Mouse (Mus musculus): ENCODE results near the gene Adamts4. TPM values are rescaled to one million over a fixed set of nuclear protein-coding genes. Genes with fewer than 3 reads are reported as not detected.

Adamts4 gene
- polyA plus RNA-seq, 1 experiment from 2014 or later: 5.2 TPM

DNA sequence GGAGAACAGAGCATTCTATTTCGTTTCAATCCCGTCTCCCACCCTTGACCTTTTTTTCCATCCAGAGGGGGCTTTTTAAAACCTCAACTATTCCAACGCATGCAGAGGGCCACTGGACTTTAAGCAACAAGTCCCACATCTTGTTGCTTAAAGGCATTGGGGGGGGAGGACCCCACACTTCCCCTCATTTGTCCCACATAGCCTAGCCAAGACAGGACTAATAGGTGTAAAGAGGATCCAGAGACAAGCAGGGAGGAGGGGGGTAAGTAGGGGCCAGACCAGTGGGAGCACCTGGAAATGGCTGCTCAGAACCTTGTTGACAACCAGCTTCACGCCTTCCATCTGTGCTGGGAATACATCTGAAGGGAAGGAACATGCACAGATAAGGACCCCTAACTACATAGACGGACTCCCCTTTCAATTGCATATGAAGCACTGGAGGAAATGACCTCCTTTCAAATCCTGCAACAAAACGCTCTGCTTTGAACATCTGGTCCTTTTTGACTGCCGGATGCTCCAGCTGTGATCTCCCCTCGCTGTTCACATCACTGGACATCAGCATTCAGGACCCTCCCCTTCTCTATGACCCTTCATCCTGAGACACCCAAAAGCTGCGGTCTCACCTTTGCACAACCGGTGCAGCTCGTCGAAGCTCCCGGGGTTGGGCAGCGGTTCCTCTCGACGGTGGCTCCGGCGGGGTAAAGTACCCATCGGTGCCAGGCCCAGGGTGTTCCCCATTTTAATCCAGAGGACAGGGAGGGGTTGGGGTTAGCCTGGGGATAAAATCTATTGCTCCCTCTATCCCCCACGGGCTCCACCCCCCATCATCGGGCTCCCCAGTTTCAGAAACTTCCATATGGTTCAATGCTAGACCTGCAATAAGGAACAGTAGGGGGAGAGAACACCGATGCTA is 28.7 kb upstream of the Adamts4 start:
- Histone ChIP-seq H3K4me2 (peak overlapping the region; percentile 81), H3K27me3 (no peaks in the 10 kb centered on the region), H3K27ac (peak overlapping the region; percentile 32), H3K4me1 (replicated peaks) (peaks cover 17% of the 10 kb centered on the region), H3K36me3 (peaks cover 21% of the 10 kb centered on the region; the same call in 1 of the 2 replicates), H3K9me3 (replicated peaks) (no peaks in the 10 kb centered on the region), H3K4me3 (peak overlapping the region; percentile 60), H3K9ac (peak overlapping the region; percentile 48)
- ATAC-seq (replicated peaks; ENCODE audit: insufficient number of reproducible peaks, insufficient read depth, low FRiP score, low read depth): 0 out of 2 replicates have a peak, but pooled peaks have one; percentile 1
- WGBS: 8% methylated on average over 22 of the region's 22 CpGs

DNA sequence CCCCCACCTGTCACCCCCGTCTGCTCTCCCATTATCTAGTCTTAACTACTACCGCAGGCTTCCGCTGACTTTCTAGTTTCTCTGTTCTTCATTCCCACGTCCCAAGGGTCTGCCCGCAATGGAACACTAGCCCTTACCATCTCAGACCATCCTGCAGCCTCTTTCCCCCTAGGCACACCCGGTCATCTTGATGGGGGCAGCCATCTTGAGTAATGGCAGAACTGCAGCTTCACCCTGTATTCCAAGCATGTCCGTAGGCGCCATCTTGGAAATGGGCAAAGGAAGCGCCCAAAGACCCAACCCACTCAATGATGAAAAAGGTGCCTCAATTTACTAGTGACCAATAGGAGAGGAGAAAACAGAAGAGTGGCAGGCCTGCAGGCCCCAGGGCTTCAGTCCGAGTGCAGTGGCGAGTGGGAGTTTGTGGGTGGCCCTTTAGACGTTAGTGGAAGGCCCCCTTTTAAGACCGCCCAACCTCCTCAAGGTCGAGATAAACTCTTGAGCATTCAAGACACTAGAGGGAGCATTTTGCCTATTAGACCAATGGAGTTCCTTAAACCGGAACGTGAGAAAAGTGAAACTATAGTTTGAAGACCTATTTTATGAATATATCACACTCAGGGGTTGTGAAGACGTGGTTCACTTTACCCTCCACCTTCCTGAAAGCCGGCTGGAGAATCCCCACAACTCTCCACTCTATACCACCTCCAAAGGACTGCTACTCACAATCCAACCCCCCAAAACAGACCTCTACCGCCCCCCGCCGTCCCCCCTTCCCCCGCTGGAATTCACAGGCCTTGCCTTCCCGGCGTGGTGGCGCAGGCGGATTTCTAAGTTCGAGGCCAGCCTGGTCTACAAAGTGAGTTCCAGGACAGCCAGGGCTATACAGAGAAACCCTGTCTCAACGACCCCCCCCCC is 27.7 kb upstream of the Adamts4 start, which contains the start of gene Tomm40l:
Tomm40l (minus strand) TSS at position 277 of the 918 bp plus-strand sequence.
- peak; percentile 97 for ATAC-seq (replicated peaks; ENCODE audit: insufficient number of reproducible peaks, insufficient read depth, low FRiP score, low read depth)
- Histone ChIP-seq H3K36me3 (peaks cover 21% of the 10 kb centered on the region; the same call in 1 of the 2 replicates), H3K9ac (peak within 1 kb of the TSS; percentile 56), H3K4me3 (peak within 1 kb of the TSS; percentile 60), H3K4me1 (replicated peaks) (peaks cover 15% of the 10 kb centered on the region), H3K27ac (peak within 1 kb of the TSS; percentile 94), H3K4me2 (peak within 1 kb of the TSS; percentile 81), H3K9me3 (replicated peaks) (no peaks in the 10 kb centered on the region), H3K27me3 (no peaks in the 10 kb centered on the region)
- WGBS: 2% methylated on average over 28 of the region's 28 CpGs

DNA sequence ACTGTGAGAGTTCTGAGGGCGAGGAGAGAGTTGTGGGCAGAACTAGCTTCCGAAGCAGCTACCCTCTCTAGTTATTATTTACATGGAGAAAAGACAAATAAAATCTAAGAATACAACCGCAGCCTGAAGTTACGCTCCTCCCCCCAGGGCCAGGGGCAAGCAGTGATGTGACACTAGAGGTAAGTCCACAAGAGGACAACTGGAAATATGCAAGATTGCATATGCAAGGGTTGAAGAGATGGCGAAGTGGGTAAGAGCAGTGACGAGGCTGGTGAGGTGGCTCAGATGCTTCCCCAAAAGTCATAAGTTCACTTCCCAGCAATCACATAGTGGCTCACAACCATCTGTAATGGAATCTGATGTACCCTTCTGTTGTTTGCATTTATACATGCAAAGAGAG is 27.1 kb upstream of the Adamts4 start:
- H3K4me3 ChIP-seq: peak overlapping the region; percentile 60
- peak overlapping the region; percentile 94 for H3K27ac ChIP-seq
- peaks cover 17% of the 10 kb centered on the region; the same call in 1 of the 2 replicates for H3K36me3 ChIP-seq
- no peak for ATAC-seq (replicated peaks; ENCODE audit: insufficient number of reproducible peaks, insufficient read depth, low FRiP score, low read depth)
- no peaks in the 10 kb centered on the region for H3K9me3 ChIP-seq (replicated peaks)
- H3K27me3 ChIP-seq: no peaks in the 10 kb centered on the region
- H3K4me2 ChIP-seq: peak overlapping the region; percentile 81
- WGBS: 79% methylated on average over 6 of the region's 6 CpGs
- H3K4me1 ChIP-seq (replicated peaks): peaks cover 15% of the 10 kb centered on the region
- peak overlapping the region; percentile 56 for H3K9ac ChIP-seq

DNA sequence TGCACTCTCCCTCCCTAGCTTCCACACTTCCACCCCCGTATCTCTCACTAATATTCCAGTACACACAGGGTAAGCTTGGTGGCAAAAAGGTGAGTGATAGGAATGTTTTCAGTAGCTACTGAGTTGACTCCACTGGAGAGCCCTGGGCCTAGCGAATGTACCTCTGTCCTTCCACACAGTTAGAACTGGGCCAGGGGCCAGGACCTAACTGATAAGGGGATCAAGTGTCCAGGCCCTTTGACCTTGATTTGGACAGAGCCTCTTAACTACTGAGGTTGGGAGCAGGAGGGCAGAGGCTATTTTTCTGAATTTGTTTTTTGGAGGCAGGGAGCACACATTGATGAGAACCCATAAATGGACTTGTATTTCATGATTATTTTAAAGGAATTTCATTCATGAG is 26.4 kb upstream of the Adamts4 start:
- H3K4me1 ChIP-seq (replicated peaks): peaks cover 15% of the 10 kb centered on the region
- no peak for ATAC-seq (replicated peaks; ENCODE audit: insufficient number of reproducible peaks, insufficient read depth, low FRiP score, low read depth)
- 53% methylated on average over 2 of the region's 2 CpGs for WGBS

DNA sequence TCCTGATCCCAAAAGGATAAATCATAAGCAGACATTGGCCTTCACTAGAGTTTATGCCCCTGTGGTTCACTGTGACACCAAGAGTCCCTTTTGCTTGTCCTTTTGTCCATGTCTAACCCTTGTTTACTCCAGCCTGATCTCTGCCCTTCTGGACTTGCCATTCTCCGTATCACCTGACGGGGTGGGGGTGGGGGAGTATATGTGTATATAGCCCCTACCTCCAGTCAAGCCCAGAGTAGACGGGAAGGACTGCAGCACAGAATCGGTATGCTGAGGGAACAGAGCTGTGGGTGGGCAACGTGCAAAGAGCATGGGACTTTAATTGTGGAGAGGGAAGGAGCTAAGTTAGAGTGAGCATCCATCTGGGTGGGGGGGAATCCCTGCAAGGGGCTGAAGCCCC is 25.4 kb upstream of the Adamts4 start, which contains the start of gene Apoa2:
Apoa2 (plus strand) TSS at position 198 of the 400 bp plus-strand sequence.
- Histone ChIP-seq H3K36me3 (peaks cover 4% of the 10 kb centered on the region; the same call in 1 of the 2 replicates), H3K27me3 (no peaks in the 10 kb centered on the region), H3K4me3 (no peak within 1 kb of the TSS), H3K9ac (no peak within 1 kb of the TSS), H3K9me3 (replicated peaks) (no peaks in the 10 kb centered on the region), H3K4me1 (replicated peaks) (peaks cover 15% of the 10 kb centered on the region), H3K27ac (0 out of 2 replicates have a peak within 1 kb of the TSS, but pooled peaks have one; percentile 5), H3K4me2 (no peak within 1 kb of the TSS)
- no peak for ATAC-seq (replicated peaks; ENCODE audit: insufficient number of reproducible peaks, insufficient read depth, low FRiP score, low read depth)
- WGBS: 76% methylated on average over 5 of the region's 5 CpGs

More for the DNA sequence above, 26.4 kb upstream of the Adamts4 start:
- Histone ChIP-seq H3K27me3 (no peaks in the 10 kb centered on the region), H3K4me3 (no peak overlapping the region), H3K36me3 (peaks cover 13% of the 10 kb centered on the region; the same call in 1 of the 2 replicates), H3K9ac (no peak overlapping the region), H3K27ac (0 out of 2 replicates have a peak overlapping the region, but pooled peaks have one; percentile 5), H3K9me3 (replicated peaks) (no peaks in the 10 kb centered on the region), H3K4me2 (no peak overlapping the region)

DNA sequence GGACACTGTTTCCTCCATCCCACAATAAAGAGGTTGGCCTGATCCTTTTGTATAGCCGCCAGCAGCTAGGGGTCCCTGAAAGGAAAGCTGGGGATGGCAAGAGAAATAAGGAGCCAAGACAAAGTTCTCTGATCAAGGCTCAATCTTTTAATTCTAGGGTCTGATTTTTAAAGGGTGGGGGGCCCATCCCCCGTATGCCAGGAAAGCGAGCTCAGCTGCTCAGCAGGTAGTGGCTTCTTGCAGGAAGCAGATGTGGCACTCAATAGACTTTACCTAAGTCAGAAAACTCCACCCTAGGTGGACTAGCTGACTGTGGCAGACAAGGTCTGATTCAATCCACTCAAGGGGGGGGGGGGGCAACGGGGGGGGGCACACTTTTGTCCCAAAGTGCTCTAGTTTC is 23.4 kb upstream of the Adamts4 start:
- no peak for ATAC-seq (replicated peaks; ENCODE audit: insufficient number of reproducible peaks, insufficient read depth, low FRiP score, low read depth)
- H3K27me3 ChIP-seq: no peaks in the 10 kb centered on the region

DNA sequence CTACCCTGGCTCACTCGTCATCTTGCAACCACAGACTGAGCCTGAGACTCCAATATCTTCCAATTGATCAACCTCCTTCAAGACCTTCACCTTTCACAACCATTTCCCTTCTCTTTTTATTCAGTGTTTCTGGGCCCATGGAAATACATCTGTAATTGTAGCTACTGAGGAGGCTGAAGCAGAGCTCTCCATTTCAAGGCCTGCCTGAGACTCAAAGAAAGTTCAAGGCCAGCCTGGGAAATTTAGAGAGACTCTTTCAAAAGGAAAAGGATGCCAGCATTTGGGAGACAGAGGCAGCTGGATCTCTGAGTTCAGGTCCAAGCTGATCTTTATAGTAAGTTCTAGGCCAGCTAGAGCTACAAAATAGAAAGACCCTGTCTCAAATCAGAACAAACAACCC is 22.3 kb upstream of the Adamts4 start:
- no peak overlapping the region for H3K27ac ChIP-seq
- H3K36me3 ChIP-seq: no peaks in the 10 kb centered on the region
- ATAC-seq (replicated peaks; ENCODE audit: insufficient number of reproducible peaks, insufficient read depth, low FRiP score, low read depth): no peak
- H3K9me3 ChIP-seq (replicated peaks): no peaks in the 10 kb centered on the region
- H3K9ac ChIP-seq: no peak overlapping the region
- no peak overlapping the region for H3K4me3 ChIP-seq
- no peaks in the 10 kb centered on the region for H3K27me3 ChIP-seq
- 68% methylated on average over 1 of the region's 1 CpGs for WGBS
- peaks cover 6% of the 10 kb centered on the region for H3K4me1 ChIP-seq (replicated peaks)
- H3K4me2 ChIP-seq: no peak overlapping the region

More for the DNA sequence above, 23.4 kb upstream of the Adamts4 start:
- Histone ChIP-seq H3K27ac (no peak overlapping the region), H3K4me3 (no peak overlapping the region), H3K4me1 (replicated peaks) (peaks cover 6% of the 10 kb centered on the region), H3K4me2 (no peak overlapping the region), H3K9ac (no peak overlapping the region), H3K9me3 (replicated peaks) (no peaks in the 10 kb centered on the region), H3K36me3 (no peaks in the 10 kb centered on the region)
- WGBS: 51% methylated on average over 4 of the region's 4 CpGs

DNA sequence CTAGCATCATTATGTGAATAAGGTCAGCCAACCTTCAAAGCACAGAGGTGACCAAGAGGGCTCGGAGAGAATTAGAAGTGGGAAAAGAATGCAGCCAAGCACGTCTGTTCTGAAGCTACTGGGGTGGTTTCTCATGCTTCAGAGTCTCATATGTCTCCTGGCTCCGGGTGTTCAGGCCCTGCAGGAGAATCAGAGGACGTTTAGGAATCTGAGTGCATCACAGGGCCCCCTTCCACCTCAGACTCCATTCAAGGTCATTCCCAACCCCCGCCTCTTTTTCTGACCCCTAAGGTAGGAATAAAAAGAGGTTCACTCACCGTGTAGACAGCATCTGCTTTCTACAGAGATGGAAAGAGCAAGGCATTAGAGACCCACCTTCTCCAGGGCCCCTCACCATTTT is 20.5 kb upstream of the Adamts4 start:
- H3K4me3 ChIP-seq: no peak overlapping the region
- 0 out of 2 replicates have a peak, but pooled peaks cover 9% of the 10 kb centered on the region for H3K4me1 ChIP-seq (replicated peaks)
- no peaks in the 10 kb centered on the region for H3K27me3 ChIP-seq
- ATAC-seq (replicated peaks; ENCODE audit: insufficient number of reproducible peaks, insufficient read depth, low FRiP score, low read depth): no peak
- 60% methylated on average over 6 of the region's 6 CpGs for WGBS
- no peak overlapping the region for H3K27ac ChIP-seq
- no peaks in the 10 kb centered on the region for H3K9me3 ChIP-seq (replicated peaks)
- no peak overlapping the region for H3K4me2 ChIP-seq
- H3K36me3 ChIP-seq: peaks cover 8% of the 10 kb centered on the region
- no peak overlapping the region for H3K9ac ChIP-seq

DNA sequence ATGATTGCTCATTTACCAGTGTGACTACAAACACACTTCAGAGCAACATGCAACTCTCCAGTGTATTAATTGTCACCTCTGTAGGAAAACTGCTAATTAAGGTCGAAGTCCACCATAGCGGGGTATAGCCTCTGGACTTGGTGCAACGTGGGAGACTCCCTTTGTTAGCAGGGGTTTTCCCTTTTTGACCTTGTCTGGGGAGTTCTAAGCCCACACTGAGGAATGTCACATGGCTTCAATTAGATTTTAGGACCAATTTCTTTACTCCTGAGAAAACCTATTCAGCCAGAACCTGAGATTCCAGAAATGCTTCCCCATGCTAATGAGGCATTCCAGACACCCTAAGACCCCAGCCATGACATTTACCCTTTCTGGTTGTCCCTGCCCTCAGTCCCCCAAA is 20.0 kb upstream of the Adamts4 start:
- H3K27ac ChIP-seq: no peak overlapping the region
- ATAC-seq (replicated peaks; ENCODE audit: insufficient number of reproducible peaks, insufficient read depth, low FRiP score, low read depth): no peak
- no peaks in the 10 kb centered on the region for H3K9me3 ChIP-seq (replicated peaks)

DNA sequence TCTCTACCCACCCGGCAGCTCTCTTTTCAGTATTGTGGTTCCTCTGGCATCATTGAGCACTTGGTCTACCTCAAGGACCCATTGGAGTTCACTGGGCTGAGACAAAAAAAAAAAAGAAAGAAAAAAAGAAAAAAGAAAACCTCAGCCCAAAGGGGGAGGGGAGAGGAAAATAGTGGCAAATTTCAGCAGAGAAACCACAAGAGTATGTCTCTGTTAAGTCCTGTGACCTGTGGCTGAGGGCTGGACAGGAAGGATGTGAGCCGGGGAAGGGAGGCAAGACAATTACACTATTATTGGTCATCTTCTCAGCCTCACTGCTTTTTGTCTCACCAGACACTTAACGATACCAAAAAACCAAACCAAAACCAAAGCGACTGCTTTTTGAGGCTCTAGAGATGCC is 18.4 kb upstream of the Adamts4 start:
- Histone ChIP-seq H3K4me3 (no peak overlapping the region), H3K9ac (no peak overlapping the region), H3K27me3 (no peaks in the 10 kb centered on the region), H3K9me3 (replicated peaks) (no peaks in the 10 kb centered on the region), H3K4me1 (replicated peaks) (peaks cover 11% of the 10 kb centered on the region; the same call in 1 of the 2 replicates), H3K27ac (no peak overlapping the region), H3K4me2 (no peak overlapping the region), H3K36me3 (peaks cover 27% of the 10 kb centered on the region)
- 62% methylated on average over 4 of the region's 4 CpGs for WGBS
- ATAC-seq (replicated peaks; ENCODE audit: insufficient number of reproducible peaks, insufficient read depth, low FRiP score, low read depth): no peak

More for the DNA sequence above, 20.0 kb upstream of the Adamts4 start:
- no peak overlapping the region for H3K9ac ChIP-seq
- WGBS: 79% methylated on average over 3 of the region's 3 CpGs
- no peak overlapping the region for H3K4me2 ChIP-seq
- peaks cover 13% of the 10 kb centered on the region for H3K36me3 ChIP-seq
- no peak overlapping the region for H3K4me3 ChIP-seq
- H3K4me1 ChIP-seq (replicated peaks): peaks cover 9% of the 10 kb centered on the region; the same call in 1 of the 2 replicates
- H3K27me3 ChIP-seq: no peaks in the 10 kb centered on the region

DNA sequence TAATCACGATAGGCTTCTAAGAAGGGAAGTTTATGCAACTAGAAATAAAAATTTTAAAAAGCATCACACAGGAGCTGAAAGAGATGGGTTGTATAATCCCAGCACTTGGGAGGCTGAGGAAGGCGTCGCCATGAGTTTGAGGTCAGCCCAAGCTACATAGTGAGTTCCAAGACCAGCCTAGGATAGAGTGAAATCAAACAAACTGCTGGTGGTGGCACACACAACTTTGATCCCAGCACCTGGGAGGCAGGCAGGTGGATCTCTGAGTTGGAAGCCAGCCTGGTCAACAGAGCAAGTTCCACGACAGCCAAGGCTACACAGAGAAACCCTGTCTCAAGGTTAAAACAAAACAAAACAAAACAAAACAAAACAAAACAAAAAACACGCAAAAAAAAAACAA is 17.9 kb upstream of the Adamts4 start:
- Histone ChIP-seq H3K36me3 (peaks cover 32% of the 10 kb centered on the region), H3K4me1 (replicated peaks) (peaks cover 11% of the 10 kb centered on the region; the same call in 1 of the 2 replicates), H3K9ac (no peak overlapping the region), H3K9me3 (replicated peaks) (no peaks in the 10 kb centered on the region), H3K4me3 (no peak overlapping the region), H3K27me3 (no peaks in the 10 kb centered on the region), H3K4me2 (no peak overlapping the region), H3K27ac (no peak overlapping the region)
- WGBS: 78% methylated on average over 5 of the region's 5 CpGs
- ATAC-seq (replicated peaks; ENCODE audit: insufficient number of reproducible peaks, insufficient read depth, low FRiP score, low read depth): no peak
